Mouse (Mus musculus) left cerebral cortex, adult 11 months (tissue): Measurements from ENCODE around the gene Zcchc17.

Source experiments
- DNase-seq: peaks from one replicate; pipeline ENCODE4 v3.0.0; 2022; ENCODE audit warnings: low spot score

The Zcchc17 gene

GRCm38 (mm10) chr4:130282856-130283255 lies 76.9 kb downstream of the Zcchc17 start:
- no peak for DNase-seq

DNA sequence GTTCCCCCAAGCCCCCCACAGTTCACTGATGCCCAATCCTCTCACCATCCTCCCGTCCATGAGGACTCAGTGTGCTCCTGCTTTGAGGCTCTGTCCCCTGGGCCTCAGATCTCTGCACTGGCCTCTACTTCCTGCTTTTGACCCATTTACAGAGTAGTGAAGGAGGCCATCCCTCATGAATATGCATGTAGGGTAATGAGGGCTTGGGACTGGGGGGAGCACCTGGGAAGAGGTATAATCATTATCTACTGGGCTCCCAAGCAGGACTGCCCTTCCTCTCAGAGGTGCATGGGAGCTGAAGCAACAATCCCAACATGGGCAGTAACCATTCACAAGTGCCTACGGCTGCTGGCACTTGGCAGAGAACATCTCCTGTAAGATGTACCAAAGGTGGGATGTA lies 80.6 kb downstream of the Zcchc17 start, which contains the start of gene Serinc2:
Serinc2 (minus strand) TSS at position 101 of the 400 bp plus-strand sequence.
- no peak for DNase-seq

DNA sequence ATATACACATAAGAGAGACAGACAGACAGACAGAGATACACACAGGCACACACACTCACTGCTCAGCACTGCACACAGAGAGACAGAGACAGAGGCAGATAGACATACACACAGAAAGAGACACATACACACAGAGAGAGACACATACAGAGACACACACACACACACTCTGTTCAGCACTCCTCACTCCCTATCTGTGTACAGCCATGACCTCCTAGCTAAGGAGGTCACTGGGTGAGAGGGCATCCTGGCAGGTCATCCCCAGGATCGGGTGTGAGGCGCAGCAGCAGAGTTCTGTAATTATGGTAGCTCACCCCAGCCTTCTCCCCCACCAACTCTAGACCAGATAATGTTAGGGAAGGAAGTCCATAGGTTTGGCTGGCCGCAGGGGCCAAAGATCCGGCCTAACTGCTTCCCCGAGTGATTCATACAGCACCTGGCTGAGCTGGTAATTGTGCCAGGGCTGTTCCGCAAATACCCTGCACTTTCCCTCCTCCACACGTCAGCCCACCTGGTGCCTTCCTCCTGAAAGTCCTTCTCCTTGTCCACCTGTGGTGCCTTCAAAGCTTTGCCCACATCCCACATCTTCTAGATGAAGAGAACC lies 83.1 kb downstream of the Zcchc17 start:
- DNase-seq = no peak

DNA sequence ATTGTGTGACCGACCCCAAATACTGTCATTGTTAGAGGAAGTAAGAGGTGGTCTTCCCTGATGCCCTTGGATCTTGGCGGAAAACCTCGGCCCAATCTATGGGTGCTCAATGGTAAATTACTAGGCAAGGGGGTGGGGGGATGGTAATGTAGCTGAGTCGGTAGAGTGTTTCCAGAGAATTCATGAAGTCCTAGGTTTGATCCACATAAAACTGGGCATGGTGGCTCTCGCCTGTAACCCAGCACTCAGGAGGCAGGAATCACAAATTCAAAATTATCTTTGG lies 84.0 kb downstream of the Zcchc17 start:
- no peak for DNase-seq

DNA sequence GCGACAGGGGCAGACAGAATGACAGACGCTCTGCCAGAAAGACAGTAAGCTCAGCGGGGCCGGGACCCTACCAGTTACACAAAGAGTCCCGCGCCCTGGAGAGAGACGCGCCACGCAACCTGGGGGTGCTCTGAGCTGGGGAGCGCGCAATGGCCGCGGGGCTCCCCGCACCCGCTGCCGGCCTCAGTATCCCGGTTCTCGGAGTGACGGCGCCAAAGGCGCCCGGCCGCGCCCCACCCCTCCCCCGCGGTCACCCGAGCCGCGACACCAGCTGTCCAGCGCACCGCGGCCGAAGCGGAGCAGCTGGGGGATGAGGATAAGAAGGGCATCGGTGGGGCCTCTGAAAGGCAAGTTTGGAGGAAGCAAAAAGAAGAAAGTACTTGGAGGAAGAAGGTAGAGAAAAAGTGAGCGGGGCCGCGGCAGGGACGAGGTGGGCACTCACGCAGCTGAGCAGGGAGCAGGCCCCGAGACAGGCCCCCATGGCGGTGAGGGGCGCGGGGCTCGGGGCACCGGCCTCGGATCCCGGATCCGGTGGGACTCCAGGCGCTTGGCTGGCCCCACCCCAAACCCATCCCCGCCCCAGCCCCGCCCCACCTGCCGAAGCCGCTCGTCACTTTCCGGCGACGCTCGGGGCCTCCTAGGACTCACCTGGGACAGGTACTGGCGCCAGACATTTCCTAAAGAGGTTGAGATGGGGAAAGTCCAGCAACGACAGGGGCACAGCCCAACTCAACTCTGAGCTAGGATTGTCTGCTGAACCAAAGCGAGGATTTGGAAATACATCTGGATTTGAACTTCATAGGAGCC lies 84.5 kb downstream of the Zcchc17 start:
- DNase-seq = no peak

DNA sequence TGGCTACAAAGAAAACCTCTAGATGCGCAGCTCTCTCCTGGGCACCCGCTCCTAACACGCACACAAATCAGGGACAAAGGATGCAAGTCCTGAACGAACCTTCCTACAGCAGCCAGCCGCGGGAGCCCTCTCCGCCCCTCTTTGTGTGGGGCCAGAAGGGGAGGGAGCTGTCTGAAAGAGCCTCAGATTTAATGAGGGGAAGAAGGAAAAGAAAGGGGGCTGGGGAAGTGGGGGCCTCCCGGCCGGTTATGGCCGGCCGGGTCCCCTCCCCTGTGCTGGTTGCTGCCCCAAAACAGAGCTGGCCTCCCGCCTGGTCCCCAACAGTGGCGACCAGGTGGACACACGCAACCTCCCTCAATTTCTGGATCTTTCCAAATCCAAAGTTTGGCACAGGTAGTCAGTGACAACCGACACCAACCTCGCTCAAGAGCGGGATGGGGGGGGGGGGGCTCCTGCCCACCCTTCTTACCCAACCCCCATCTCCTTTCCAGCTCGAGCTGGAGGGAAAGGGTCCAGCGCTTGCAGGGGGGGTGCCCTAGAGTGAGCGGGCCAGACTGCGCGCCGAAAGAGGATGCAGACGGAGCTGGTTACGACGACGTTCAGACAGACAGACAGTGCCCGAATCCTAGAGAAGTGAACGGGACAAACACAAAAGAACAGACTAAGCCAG lies 85.3 kb downstream of the Zcchc17 start:
- DNase-seq = no peak

DNA sequence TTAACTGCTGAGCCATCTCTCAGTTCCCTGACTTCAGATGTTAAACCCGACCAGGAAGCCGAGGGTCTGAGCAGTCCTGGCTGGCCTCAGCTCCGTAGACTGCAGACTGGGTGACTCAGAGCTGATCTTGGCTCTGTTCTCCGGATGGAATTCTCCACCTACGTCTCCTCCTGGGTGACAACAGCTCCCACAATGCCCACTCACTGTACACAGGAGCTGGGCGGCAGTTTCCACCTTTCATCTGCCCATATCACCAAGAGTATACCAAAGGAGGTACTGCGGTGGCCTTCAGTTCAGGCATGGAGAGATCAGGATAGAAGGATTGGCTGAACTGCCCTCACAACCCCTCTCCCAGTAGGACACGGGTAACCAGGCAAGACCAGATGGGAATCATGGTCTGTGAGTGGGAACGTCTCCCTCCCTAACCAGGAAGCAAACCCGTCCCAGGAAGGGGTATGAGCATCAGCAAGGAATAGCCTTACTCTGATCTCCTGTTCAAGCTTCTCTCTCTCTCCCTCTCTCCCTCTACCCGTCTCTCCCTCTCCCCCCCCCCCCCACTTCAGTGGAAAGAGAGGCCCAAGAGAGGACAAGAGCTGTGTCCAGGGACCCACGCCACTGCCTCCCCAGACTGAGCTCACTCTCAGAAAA lies 85.9 kb downstream of the Zcchc17 start:
- peak; percentile 29 for DNase-seq

DNA sequence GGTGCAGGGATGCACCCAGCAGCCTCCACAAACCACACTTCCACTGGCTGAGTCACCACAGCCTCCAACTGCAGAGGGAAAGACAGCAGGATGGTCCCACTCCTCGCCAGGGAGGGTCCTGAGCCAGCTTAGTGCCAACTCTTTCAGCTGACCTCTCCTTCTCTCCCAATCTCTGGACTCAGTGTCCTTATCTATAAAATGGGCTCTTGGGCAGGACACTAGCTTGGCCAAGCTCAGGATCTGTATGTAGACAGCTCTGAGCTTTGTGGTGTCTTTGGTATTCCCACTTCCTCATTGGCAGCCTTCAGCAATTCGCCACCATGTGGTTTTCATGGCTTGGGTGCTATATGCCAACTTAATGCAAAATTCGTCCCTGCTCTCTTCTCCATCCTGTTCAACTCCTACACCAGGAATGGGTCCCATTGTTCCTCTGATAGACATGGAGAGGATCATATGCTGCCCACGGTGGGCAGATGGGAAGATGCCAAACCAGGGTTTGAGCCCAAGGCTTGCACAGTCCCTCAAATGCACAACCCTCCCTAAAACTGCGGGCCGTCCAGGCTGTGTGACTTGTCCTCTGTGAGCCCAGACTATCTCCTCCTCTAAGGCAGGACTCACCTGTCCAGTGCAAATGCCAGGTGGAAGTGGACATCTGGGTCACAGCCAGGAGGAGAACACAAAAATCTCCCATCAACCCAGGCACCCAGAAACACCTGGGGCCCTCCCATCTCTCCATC lies 89.0 kb downstream of the Zcchc17 start:
- no peak for DNase-seq

GRCm38 (mm10) chr4:130270089-130270488 lies 89.7 kb downstream of the Zcchc17 start:
- peak; percentile 70 for DNase-seq

DNA sequence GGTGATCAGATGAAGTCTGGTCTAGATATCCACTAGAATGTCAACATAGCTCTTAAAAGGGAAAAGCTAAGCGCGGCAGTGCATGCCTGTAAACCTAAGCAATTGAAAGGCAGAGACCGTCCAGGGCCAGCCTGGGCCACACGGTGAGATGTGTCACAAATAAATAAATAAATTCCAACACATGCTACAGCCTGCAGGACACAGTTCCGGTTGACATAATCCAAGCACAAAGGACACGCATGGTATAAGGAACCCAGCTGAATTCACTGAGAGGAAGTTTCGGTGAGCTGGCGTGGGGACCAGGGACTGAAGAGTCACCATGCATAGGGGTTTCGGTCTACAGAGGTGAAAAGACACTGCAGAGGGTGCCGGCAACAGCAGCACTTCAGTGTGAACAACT lies 91.0 kb downstream of the Zcchc17 start:
- no peak for DNase-seq

DNA sequence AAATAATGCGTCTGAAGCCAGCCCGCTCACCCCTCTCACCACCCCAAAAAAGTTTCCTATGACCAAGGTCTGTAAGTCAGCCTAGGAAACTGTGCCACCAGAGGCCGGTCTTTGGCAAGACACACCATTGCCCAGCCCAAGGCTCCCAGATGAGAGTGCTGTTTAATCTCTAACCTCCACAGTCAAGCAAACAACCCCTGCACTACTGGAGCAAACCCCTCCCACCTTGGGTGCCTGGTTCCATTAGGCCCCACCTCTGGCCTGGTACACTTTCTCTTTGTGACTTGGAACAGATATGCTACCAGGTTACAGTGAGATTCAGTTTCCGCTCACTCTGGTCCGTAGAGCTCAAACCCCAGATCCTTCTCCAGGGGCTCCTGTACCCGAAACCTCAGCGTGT lies 92.7 kb downstream of the Zcchc17 start:
- DNase-seq = no peak

DNA sequence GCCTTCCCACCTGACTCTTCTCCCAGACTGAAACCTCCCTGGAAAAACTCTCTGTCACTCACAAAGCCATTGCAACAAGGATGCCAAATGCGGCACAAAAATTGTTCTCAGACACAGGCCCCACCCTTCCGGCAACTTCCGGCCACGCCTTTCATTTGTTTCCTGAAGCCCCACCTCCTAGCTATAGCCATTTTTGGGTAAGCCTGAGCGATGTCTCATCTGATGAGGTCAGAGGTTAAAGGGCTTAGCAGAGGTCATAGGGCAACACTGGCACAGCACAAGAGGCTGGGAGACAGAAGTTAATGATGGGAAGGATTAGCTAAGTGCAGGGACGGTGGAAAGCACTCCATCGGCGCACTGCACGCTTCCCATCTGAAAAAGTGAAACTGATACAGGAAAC lies 93.1 kb downstream of the Zcchc17 start:
- DNase-seq = no peak
